Mouse (Mus musculus) CH12.LX (cell line): ENCODE measurements around the gene Grhl1.

ENCODE experiments used
- CHD2 ChIP-seq: IDR thresholded peaks from 2 replicates; pipeline ENCODE4 v1.6.1; 2011; ENCODE audit warnings: low read length, improper control_type of control experiment
- CTCF ChIP-seq, 2 experiments: IDR thresholded peaks in 1 of 2; conservative IDR thresholded peaks in 1 of 2; 2 replicates each; pipeline ENCODE4 v1.5.1; 2011 to 2012; ENCODE audit warnings: low read depth in 2 of 2, low read length in 2 of 2, improper control_type of control experiment in 1 of 2, inconsistent platforms in 1 of 2, mild to moderate bottlenecking in 1 of 2, moderate library complexity in 1 of 2
- EP300 ChIP-seq: IDR thresholded peaks from 2 replicates; pipeline ENCODE4 v1.6.1; 2011; ENCODE audit warnings: low read length, improper control_type of control experiment
- ETS1 ChIP-seq: conservative IDR thresholded peaks from 2 replicates; pipeline ENCODE4 v1.6.1; 2012; ENCODE audit warnings: low read depth, mild to moderate bottlenecking, inconsistent platforms, low read length, improper control_type of control experiment, moderate library complexity
- KAT2A ChIP-seq: IDR thresholded peaks from 2 replicates; pipeline ENCODE4 v1.6.1; 2012; ENCODE audit warnings: low read length, improper control_type of control experiment, inconsistent platforms; ENCODE audit not compliant: insufficient replicate concordance
- MAZ ChIP-seq: IDR thresholded peaks from 2 replicates; pipeline ENCODE4 v1.6.1; 2012; ENCODE audit warnings: low read depth, mild to moderate bottlenecking, inconsistent platforms, low read length, improper control_type of control experiment, moderate library complexity
- NELFE ChIP-seq: IDR thresholded peaks from 2 replicates; pipeline ENCODE4 v1.6.1; 2011; ENCODE audit warnings: low read depth, low read length, improper control_type of control experiment
- NRF1 ChIP-seq: IDR thresholded peaks from 2 replicates; pipeline ENCODE4 v1.6.1; 2014; ENCODE audit warnings: low read depth, mild to moderate bottlenecking, inconsistent platforms, low read length, improper control_type of control experiment, moderate library complexity
- POLR2A ChIP-seq: IDR thresholded peaks from 2 replicates; pipeline ENCODE4 v1.6.1; 2011; ENCODE audit warnings: low read depth, mild to moderate bottlenecking, improper control_type of control experiment, low read length
- USF2 ChIP-seq: conservative IDR thresholded peaks from 2 replicates; pipeline ENCODE4 v1.6.1; 2011; ENCODE audit warnings: low read depth, low read length, improper control_type of control experiment
- ZC3H11A ChIP-seq: IDR thresholded peaks from 2 replicates; pipeline ENCODE4 v1.6.1; 2012; ENCODE audit warnings: low read depth, mild to moderate bottlenecking, inconsistent platforms, low read length, improper control_type of control experiment

DNA sequence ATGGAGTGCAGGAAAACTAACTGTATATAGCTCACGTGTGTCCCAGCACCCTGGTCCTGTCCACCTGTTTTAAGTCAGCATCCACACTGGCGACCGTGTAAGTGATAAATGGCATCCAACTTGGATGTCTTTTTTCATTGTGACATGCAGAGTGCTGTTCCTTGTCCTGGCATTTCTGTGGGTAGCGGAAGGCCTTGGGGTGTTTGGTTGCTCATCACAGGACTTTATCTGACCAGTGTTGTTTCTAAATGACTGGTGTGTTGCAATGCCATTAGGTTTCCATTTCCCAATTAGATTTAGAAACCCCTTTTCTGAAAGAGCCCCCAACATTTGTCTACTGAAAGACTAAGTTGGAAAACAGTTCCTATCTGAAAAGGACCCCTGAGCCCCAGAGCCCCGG lies 90.0 kb downstream of the Grhl1 start:
- TF ChIP-seq CTCF (conservative IDR thresholded peaks at IDR 0.05 in 1 of 2, IDR thresholded peaks at IDR 0.05 in 1 of 2; ENCODE audit: low read depth in 2 of 2, low read length in 2 of 2) (no peak), POLR2A (no peak), USF2 (no peak), EP300 (no peak), CHD2 (no peak), NELFE (no peak), ZC3H11A (no peak), KAT2A (no peak), NRF1 (no peak), ETS1 (no peak), MAZ (no peak)
